Mouse (Mus musculus): ENCODE results near the gene Kdm4b. TPM values are rescaled to one million over a fixed set of nuclear protein-coding genes. Genes with fewer than 3 reads are reported as not detected.

Kdm4b gene
- polyA plus RNA-seq, 1 experiment from 2014 or later, result 36.9 TPM

DNA sequence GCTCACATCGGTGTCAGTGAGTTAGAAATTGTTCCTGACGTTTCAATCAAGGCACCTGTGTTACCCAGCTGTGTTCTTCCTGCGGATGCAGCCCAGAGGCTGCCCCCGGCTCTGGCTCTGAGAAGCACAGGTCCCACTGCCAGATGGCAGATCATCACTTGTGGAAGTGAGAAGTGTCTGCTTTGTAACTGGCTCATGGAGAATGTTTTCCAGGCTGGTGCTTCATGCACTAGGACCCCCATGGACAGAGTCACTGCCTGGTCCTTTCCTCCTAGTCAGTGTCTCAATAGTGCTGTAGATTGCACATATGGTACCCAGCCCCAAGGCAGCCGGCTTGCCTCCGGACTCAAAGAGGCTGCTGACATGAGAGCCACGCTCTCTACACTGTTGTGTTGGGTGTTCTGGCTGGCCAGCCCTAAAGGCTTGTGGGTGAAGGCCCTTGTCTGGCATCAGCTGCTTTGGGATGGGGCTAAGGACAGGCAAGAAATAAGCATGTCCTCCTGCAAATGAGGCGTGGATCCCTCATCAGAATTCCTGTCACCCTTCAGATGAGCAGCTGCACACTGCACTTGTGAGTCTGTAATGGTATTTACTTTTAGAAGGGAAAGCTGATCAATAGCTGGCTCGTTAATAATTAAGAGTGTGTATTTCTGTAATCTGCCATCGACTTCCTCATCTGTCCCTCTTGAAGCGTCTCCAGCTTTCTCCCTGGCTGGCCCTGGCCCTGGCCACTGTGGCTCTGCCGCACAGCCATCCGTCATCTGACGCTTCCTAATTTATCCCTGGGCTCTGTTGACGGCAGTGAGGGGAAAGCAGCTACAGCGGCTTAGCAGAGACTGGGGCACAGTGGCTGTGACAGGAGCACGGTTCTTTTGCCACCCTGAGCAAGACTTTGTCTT, 47.5 kb downstream of the Kdm4b start:
- H3K4me1 ChIP-seq, result no peaks in the 10 kb centered on the region
- no peaks in the 10 kb centered on the region for H3K27me3 ChIP-seq
- ATAC-seq (ENCODE audit: insufficient number of reproducible peaks, insufficient read depth, low FRiP score, low TSS enrichment, low read depth), result no peak
- H3K9me3 ChIP-seq, result no peaks in the 10 kb centered on the region
- no peak overlapping the region for H3K27ac ChIP-seq
- no peak overlapping the region; the same call in 1 of the 2 replicates for H3K9ac ChIP-seq
- no peak overlapping the region for H3K4me3 ChIP-seq
- 79% methylated on average over 17 of the region's 17 CpGs for WGBS
- no peak overlapping the region for H3K4me2 ChIP-seq
- peaks cover 95% of the 10 kb centered on the region for H3K36me3 ChIP-seq

DNA sequence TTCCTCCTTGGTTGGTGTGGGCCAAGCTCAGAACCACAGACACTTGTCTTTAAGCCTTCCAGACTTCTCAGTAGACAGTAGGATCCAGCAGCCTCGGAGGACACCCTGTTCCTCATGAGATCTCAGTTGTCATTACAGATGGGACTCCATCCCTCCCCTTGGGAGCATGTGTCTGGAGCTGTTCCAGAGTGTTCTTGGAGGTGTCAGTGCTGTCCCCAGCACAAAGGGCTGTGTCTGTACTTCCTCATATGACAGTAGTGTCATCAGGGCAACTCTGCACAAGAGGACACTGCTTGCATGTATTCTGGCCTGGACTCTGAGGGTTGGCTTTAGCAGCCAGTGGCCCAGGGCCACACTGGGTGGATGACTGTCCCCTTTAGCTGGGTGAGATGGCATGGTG, 49.0 kb downstream of the Kdm4b start:
- H3K27me3 ChIP-seq, result no peaks in the 10 kb centered on the region
- H3K4me1 ChIP-seq, result no peaks in the 10 kb centered on the region
- H3K4me3 ChIP-seq, result no peak overlapping the region
- H3K36me3 ChIP-seq, result peaks cover 98% of the 10 kb centered on the region
- H3K9me3 ChIP-seq, result no peaks in the 10 kb centered on the region
- ATAC-seq (ENCODE audit: insufficient number of reproducible peaks, insufficient read depth, low FRiP score, low TSS enrichment, low read depth), result no peak
- WGBS, result 82% methylated on average over 1 of the region's 1 CpGs
- no peak overlapping the region for H3K27ac ChIP-seq
- H3K4me2 ChIP-seq, result no peak overlapping the region
- H3K9ac ChIP-seq, result no peak overlapping the region

DNA sequence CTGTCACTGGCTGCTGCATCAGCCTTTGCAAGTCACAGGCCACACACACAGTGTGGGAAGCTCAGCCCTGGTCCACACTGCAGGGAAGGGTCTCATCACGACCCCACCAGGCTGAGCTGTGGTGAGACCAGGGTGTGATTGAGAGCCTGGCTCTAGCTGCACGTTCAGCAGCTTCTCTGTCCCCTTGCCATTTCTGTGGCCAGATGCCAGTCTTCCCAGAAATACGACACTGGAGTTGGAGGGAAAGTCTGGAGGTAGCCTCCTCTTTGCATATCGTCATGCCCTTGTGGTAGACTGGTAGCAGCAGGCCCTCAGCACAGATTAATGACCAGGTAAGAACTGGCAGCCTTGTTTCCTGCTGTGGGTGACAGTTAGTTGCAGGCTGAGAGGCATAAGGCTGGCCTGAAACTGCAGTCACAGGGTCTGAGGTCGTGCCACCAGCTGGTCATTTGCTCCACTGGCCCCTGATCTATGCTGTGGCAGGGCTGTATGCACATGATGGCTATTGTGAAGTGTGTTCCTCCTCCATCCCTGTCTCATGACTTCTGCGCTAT, 53.5 kb downstream of the Kdm4b start:
- ATAC-seq (ENCODE audit: insufficient number of reproducible peaks, insufficient read depth, low FRiP score, low TSS enrichment, low read depth), result no peak
- H3K27ac ChIP-seq, result no peak overlapping the region
- no peaks in the 10 kb centered on the region for H3K4me1 ChIP-seq
- no peaks in the 10 kb centered on the region for H3K9me3 ChIP-seq
- peaks cover 96% of the 10 kb centered on the region for H3K36me3 ChIP-seq
- no peaks in the 10 kb centered on the region for H3K27me3 ChIP-seq
- WGBS, result 81% methylated on average over 6 of the region's 6 CpGs
- no peak overlapping the region for H3K4me2 ChIP-seq
- H3K9ac ChIP-seq, result no peak overlapping the region
- no peak overlapping the region for H3K4me3 ChIP-seq

DNA sequence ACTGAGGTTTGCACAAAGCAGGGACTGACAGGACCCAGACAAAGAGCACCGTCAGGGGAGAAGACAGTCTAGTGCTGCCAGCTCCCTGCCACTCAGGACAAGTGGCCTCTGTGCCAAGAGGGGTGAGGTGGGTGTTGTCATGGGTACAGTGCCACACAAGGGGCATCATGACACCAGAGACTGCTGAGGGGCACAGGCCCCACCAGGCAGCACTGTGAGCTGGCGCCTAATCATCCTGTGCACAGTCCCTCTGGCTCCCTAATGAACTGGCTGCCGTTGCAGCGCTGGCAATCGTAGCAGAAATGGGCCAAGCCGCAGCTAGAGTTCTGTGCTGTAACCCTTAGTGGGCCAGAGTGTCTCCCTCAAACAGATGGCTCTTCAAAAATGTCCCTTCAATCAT, 54.4 kb downstream of the Kdm4b start:
- 83% methylated on average over 6 of the region's 6 CpGs for WGBS
- Histone ChIP-seq H3K36me3 (peaks cover 96% of the 10 kb centered on the region), H3K9ac (no peak overlapping the region), H3K4me2 (no peak overlapping the region), H3K4me3 (no peak overlapping the region), H3K9me3 (no peaks in the 10 kb centered on the region), H3K27ac (no peak overlapping the region), H3K4me1 (no peaks in the 10 kb centered on the region), H3K27me3 (no peaks in the 10 kb centered on the region)
- ATAC-seq (ENCODE audit: insufficient number of reproducible peaks, insufficient read depth, low FRiP score, low TSS enrichment, low read depth), result no peak

DNA sequence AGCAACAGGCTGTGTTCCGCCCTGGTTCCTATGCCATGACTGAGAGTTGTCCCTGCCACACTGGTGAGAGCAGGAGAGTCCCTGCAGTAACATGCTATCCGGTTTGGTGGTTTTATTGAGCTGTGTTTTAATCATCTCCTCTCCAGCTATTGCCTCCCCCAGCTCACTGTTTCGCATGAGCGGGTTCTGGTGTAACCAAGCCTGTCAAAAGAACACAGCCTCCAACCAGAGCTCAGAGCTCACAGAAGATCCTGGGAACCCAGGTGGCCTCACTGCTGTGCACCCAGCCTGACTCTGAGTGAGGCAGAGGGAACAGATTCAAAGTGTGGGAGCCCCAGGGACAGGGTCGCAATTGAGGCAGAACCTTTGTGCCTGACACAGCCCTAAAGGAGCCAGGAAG, 55.3 kb downstream of the Kdm4b start:
- H3K27ac ChIP-seq, result no peak overlapping the region
- no peaks in the 10 kb centered on the region for H3K4me1 ChIP-seq
- H3K36me3 ChIP-seq, result peaks cover 96% of the 10 kb centered on the region
- H3K27me3 ChIP-seq, result no peaks in the 10 kb centered on the region
- no peak overlapping the region for H3K4me2 ChIP-seq
- H3K9ac ChIP-seq, result no peak overlapping the region
- WGBS, result 93% methylated on average over 5 of the region's 5 CpGs
- ATAC-seq (ENCODE audit: insufficient number of reproducible peaks, insufficient read depth, low FRiP score, low TSS enrichment, low read depth), result no peak
- H3K9me3 ChIP-seq, result no peaks in the 10 kb centered on the region
- H3K4me3 ChIP-seq, result no peak overlapping the region

DNA sequence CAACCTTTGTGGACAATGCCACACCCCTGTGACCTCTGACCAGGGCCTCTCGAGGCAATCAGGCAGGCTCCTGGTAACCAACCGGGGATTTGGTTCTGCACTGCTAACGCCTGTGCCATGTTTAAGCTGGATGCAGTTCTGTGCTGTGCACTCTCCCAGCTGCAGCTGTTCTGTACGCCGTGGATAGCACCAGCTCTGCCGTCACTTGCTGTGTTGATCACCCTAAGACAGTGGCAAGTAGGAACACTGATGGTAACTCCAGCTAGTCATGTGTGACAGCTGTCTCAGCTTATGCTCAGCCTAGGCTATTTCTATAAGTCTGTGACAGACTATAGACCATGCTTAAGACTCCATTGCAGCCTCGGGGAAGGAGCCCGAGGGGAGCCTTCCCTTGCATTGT, 57.1 kb downstream of the Kdm4b start:
- no peak overlapping the region for H3K27ac ChIP-seq
- H3K4me1 ChIP-seq, result no peaks in the 10 kb centered on the region
- 68% methylated on average over 8 of the region's 8 CpGs for WGBS
- H3K4me3 ChIP-seq, result no peak overlapping the region
- no peak overlapping the region for H3K9ac ChIP-seq
- H3K4me2 ChIP-seq, result no peak overlapping the region
- H3K9me3 ChIP-seq, result no peaks in the 10 kb centered on the region
- no peak for ATAC-seq (ENCODE audit: insufficient number of reproducible peaks, insufficient read depth, low FRiP score, low TSS enrichment, low read depth)
- H3K36me3 ChIP-seq, result peaks cover 95% of the 10 kb centered on the region
- H3K27me3 ChIP-seq, result no peaks in the 10 kb centered on the region

DNA sequence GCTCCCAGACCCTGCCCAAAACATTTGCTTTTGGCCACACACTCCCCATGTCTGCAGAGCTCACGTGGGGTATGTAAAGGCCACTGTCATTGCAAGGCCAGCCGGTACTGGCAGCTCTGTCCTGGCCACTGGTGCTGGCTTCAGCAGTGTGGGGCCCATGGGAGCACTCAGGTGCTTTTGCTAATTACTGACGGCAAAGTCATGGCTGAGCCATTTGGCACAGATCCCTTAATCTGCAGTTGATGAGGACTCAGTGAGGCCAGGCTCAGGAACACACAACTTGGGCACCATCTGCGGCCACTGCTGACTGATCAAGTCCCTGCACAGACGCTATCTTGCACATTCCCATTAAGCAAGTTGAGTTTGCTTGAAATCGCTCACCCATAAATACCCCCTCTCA, 59.0 kb downstream of the Kdm4b start:
- no peak overlapping the region for H3K4me3 ChIP-seq
- no peak overlapping the region for H3K27ac ChIP-seq
- 88% methylated on average over 6 of the region's 6 CpGs for WGBS
- H3K4me1 ChIP-seq, result no peaks in the 10 kb centered on the region
- no peak overlapping the region for H3K4me2 ChIP-seq
- ATAC-seq (ENCODE audit: insufficient number of reproducible peaks, insufficient read depth, low FRiP score, low TSS enrichment, low read depth), result no peak
- no peaks in the 10 kb centered on the region for H3K9me3 ChIP-seq
- no peak overlapping the region for H3K9ac ChIP-seq
- H3K27me3 ChIP-seq, result no peaks in the 10 kb centered on the region
- peaks cover 95% of the 10 kb centered on the region for H3K36me3 ChIP-seq

DNA sequence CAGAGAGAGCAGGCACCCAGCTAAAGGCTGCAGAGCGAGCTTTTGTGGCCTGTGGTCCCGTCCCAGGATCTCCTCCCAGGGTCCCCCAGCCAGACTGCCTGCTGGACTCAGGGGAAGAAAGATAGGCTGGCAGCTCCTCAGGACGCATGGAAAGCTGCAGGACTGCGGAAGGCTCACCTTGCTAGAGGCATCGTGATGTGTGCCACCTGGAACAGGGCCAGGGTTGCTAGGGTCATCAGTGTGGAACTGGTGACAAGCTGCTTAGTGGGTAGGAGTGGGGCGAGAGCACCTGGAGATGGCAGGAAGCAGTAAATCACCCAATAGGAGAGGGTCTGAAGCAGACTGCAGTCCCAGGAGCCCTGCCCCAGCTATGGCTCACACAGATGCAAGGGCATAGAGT, 61.8 kb downstream of the Kdm4b start:
- H3K36me3 ChIP-seq, result peaks cover 95% of the 10 kb centered on the region
- no peaks in the 10 kb centered on the region for H3K9me3 ChIP-seq
- H3K27ac ChIP-seq, result no peak overlapping the region
- 89% methylated on average over 6 of the region's 6 CpGs for WGBS
- no peaks in the 10 kb centered on the region for H3K27me3 ChIP-seq
- H3K4me1 ChIP-seq, result no peaks in the 10 kb centered on the region
- no peak overlapping the region for H3K4me3 ChIP-seq
- no peak for ATAC-seq (ENCODE audit: insufficient number of reproducible peaks, insufficient read depth, low FRiP score, low TSS enrichment, low read depth)
- no peak overlapping the region for H3K4me2 ChIP-seq
- H3K9ac ChIP-seq, result no peak overlapping the region

DNA sequence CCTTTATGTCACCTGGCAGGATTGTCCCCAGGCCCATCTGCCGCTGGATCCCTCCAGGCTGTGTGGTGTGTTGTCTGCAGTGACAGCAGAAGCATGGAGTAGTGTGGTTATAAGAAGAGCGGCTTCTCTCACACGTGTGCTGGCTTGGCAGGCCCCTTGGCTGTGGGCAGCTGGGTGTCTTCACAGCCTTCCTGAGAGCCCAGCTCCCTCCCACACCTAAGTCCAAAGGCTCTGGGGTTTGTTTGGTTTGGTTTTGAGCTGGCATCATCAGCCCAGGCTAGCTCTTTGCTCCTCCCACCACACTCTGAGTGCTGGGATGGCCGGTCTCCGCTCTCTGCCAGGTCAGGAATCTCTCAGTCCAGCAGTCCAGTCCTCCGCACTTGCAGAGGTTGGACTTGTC, 67.4 kb downstream of the Kdm4b start:
- Histone ChIP-seq H3K9me3 (no peaks in the 10 kb centered on the region), H3K27me3 (no peaks in the 10 kb centered on the region), H3K27ac (no peak overlapping the region), H3K36me3 (peaks cover 100% of the 10 kb centered on the region), H3K4me1 (no peaks in the 10 kb centered on the region), H3K4me2 (no peak overlapping the region), H3K4me3 (no peak overlapping the region), H3K9ac (no peak overlapping the region)
- no peak for ATAC-seq (ENCODE audit: insufficient number of reproducible peaks, insufficient read depth, low FRiP score, low TSS enrichment, low read depth)
- 91% methylated on average over 6 of the region's 6 CpGs for WGBS

DNA sequence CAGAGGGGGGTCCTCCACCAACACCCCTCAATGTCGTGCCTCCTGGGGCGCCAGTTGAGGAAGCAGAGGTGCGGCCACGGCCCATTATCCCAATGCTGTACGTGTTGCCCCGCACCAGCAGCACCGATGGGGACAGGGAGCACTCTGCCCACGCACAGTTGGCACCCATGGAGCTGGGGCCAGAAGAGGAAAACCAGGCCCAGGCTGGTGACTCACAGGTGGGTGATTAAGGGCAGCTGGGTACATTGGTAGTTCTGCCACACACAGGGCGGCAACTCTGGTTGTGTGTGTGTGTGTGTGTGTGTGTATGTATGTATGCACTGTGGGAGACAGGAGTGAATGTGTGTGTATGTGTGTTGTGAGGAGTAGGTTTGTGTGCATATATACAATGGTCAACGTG, 68.0 kb downstream of the Kdm4b start:
- Histone ChIP-seq H3K4me1 (no peaks in the 10 kb centered on the region), H3K9me3 (no peaks in the 10 kb centered on the region), H3K4me3 (no peak overlapping the region), H3K36me3 (peaks cover 100% of the 10 kb centered on the region), H3K9ac (no peak overlapping the region), H3K27ac (no peak overlapping the region), H3K4me2 (no peak overlapping the region), H3K27me3 (no peaks in the 10 kb centered on the region)
- no peak for ATAC-seq (ENCODE audit: insufficient number of reproducible peaks, insufficient read depth, low FRiP score, low TSS enrichment, low read depth)
- WGBS, result 94% methylated on average over 10 of the region's 10 CpGs

DNA sequence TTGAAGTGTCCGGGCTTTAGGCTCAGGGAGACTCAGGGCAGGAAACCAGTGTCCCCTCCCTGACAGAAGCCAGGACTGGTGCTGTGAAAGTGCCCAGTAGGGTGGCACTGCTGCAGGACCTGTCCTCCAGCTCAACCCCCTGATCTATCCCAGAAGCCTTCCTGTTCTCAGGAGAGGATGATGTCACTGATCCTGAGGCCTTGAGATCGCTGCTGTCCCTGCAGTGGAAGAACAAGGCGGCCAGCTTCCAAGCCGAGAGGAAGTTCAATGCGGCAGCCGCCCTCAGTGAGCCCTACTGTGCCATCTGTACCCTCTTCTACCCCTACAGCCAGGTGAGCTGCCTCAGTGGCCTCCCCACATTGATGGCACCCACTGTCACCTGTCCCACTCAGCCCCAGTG, 70.2 kb downstream of the Kdm4b start:
- Histone ChIP-seq H3K4me1 (no peaks in the 10 kb centered on the region), H3K27ac (no peak overlapping the region), H3K4me2 (no peak overlapping the region), H3K27me3 (no peaks in the 10 kb centered on the region), H3K9me3 (no peaks in the 10 kb centered on the region), H3K36me3 (peaks cover 100% of the 10 kb centered on the region), H3K4me3 (no peak overlapping the region), H3K9ac (no peak overlapping the region)
- WGBS, result 89% methylated on average over 6 of the region's 6 CpGs
- no peak for ATAC-seq (ENCODE audit: insufficient number of reproducible peaks, insufficient read depth, low FRiP score, low TSS enrichment, low read depth)

DNA sequence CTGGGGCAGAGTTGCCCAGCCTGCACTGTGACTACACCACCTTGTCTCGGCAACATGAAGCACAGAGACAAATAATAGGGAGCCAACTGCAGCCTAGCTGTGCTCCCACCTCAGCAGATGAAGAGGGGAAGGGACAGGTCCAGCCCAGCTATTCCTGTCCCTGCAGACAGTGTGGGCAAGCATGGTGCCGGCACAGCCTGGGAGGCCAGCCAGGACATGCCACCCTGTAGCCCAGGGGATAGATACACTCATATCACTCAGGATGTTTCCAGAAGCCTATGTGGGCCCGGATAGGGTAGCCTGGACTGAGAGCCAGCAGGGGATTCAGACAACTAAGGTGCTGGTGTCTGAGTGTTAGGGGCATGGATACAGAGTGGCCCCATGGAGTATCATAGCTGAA, 74.4 kb downstream of the Kdm4b start:
- 87% methylated on average over 3 of the region's 3 CpGs for WGBS
- no peak for ATAC-seq (ENCODE audit: insufficient number of reproducible peaks, insufficient read depth, low FRiP score, low TSS enrichment, low read depth)
- Histone ChIP-seq H3K27ac (no peak overlapping the region), H3K4me1 (no peaks in the 10 kb centered on the region), H3K9me3 (no peaks in the 10 kb centered on the region), H3K4me2 (no peak overlapping the region), H3K9ac (no peak overlapping the region), H3K27me3 (no peaks in the 10 kb centered on the region), H3K4me3 (no peak overlapping the region), H3K36me3 (peaks cover 100% of the 10 kb centered on the region)

Measured in embryonic facial prominence, embryonic 13.5 days (tissue).